ENCODE assay signal across 8 mouse cellular contexts in the genomic region with DNA sequence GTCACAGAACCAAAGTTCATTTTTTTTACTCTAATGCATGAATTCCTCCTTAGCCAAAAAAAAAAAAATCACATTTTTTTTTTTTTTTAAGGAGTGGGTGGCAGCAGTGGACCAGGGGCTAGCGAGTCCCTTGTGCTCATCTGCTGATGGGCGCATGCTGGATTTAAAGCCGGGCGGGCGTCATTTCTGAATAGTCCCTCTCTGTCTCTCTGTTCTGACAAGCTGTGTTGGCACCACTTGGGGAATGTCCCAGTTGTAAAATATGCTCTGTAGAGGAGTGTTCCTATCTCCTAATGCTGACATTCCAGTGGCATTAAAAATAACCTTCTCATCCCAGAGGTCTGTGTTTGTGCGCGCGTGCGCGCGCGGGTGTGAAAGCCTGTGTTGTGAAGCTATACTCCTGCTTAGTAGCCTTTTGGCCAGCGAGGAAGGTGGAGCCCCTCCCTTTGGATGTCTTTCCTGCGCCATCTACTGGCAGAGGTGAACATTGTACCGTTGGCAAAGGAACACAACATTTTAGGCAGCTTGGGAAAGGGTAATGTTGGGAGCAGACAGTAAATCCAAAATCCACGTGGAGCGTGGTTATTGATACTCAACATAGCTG. TPM values are rescaled to one million over a fixed set of nuclear protein-coding genes. Genes with fewer than 3 reads are reported as not detected.
DNase-seq lines count a peak whose midpoint lies in the region; ATAC-seq and TF ChIP-seq lines count a peak whose summit lies in the region.

No protein-coding gene starts in this region.

- WGBS in cerebellum, adult 2 months, result 16% methylated on average over 17 of the region's 17 CpGs
- 27% methylated on average over 17 of the region's 17 CpGs for WGBS in hindbrain, embryonic 11.5 days
- WGBS in lung, embryonic 16.5 days, result 21% methylated on average over 17 of the region's 17 CpGs

- DNase-seq in MEL-GATA-1-ER (ENCODE audit: extremely low read depth, low read depth), result peak; percentile 51
- peak; percentile 71 to 72 for DNase-seq in cerebellum, adult 2 months
- DNase-seq in forelimb bud, embryonic 11.5 days (ENCODE audit: low read depth, low spot score), result peak; percentile 76
- DNase-seq in hindbrain, embryonic 11.5 days (ENCODE audit: low spot score), result peak; percentile 84
- peak; percentile 77 for DNase-seq in layer of hippocampus, adult 9-11 months
- DNase-seq in ovary, postnatal 36 days (ENCODE audit: low spot score), result peak; percentile 46
- peak; percentile 37 for DNase-seq in thymus, postnatal 25 days

- H3K27me3 ChIP-seq in cerebellum, adult 2 months (ENCODE audit: control insufficient read depth, insufficient read depth, low read length), result no peaks in the 10 kb centered on the region
- H3K27me3 ChIP-seq in hindbrain, embryonic 11.5 days (ENCODE audit: control insufficient read depth, insufficient read depth, low read length), result no peaks in the 10 kb centered on the region
- H3K27me3 ChIP-seq in lung, embryonic 16.5 days (ENCODE audit: control insufficient read depth, insufficient read depth, low read depth, low read length), result no peaks in the 10 kb centered on the region

- H3K4me1 ChIP-seq in cerebellum, adult 2 months (ENCODE audit: control insufficient read depth, insufficient read depth, low read length), result no peaks in the 10 kb centered on the region
- H3K4me1 ChIP-seq in hindbrain, embryonic 11.5 days (replicated peaks; ENCODE audit: control insufficient read depth, insufficient read depth, low read length), result no peaks in the 10 kb centered on the region
- 0 out of 2 replicates have a peak, but pooled peaks cover 2% of the 10 kb centered on the region for H3K4me1 ChIP-seq in lung, embryonic 16.5 days (replicated peaks; ENCODE audit: control insufficient read depth, insufficient read depth, low read length)

- peak; percentile 85 for TF ChIP-seq CTCF in cerebellum, adult 2 months (IDR thresholded peaks at IDR 0.05; ENCODE audit: borderline replicate concordance, insufficient read depth, low read depth, low read length)

- TF ChIP-seq POLR2A in cerebellum, adult 2 months (IDR thresholded peaks at IDR 0.05; ENCODE audit: borderline replicate concordance, insufficient read depth, low read length), result no peak

- H3K9ac ChIP-seq in hindbrain, embryonic 11.5 days (ENCODE audit: low read depth, low read length), result no peak overlapping the region
- no peak overlapping the region for H3K9ac ChIP-seq in lung, embryonic 16.5 days (ENCODE audit: low read length)

- no peak overlapping the region for H3K27ac ChIP-seq in cerebellum, adult 2 months (ENCODE audit: insufficient read depth, low read length)
- no peak overlapping the region for H3K27ac ChIP-seq in hindbrain, embryonic 11.5 days (ENCODE audit: low read depth, low read length)
- H3K27ac ChIP-seq in lung, embryonic 16.5 days (ENCODE audit: low read length), result no peak overlapping the region

- H3K36me3 ChIP-seq in hindbrain, embryonic 11.5 days (ENCODE audit: control insufficient read depth, insufficient read depth, low read length), result no peaks in the 10 kb centered on the region
- H3K36me3 ChIP-seq in lung, embryonic 16.5 days (ENCODE audit: control insufficient read depth, insufficient read depth, low read length), result no peaks in the 10 kb centered on the region

- peak; percentile 57; the same call in 1 of the 2 replicates for ATAC-seq in hindbrain, embryonic 11.5 days (ENCODE audit: low FRiP score)
- ATAC-seq in lung, embryonic 16.5 days (ENCODE audit: low read depth), result no peak; the same call in 1 of the 2 replicates

- 0 out of 2 replicates have a peak overlapping the region, but pooled peaks have one; percentile 15 for H3K4me2 ChIP-seq in hindbrain, embryonic 11.5 days (replicated peaks; ENCODE audit: low read depth, low read length)
- peak overlapping the region; percentile 29; the same call in 1 of the 2 replicates for H3K4me2 ChIP-seq in lung, embryonic 16.5 days (ENCODE audit: low read depth, low read length)

- peak overlapping the region; percentile 2 for H3K4me3 ChIP-seq in cerebellum, adult 2 months (replicated peaks; ENCODE audit: insufficient read depth, low read depth, low read length)
- no peak overlapping the region for H3K4me3 ChIP-seq in hindbrain, embryonic 11.5 days (ENCODE audit: low read depth, low read length)
- no peak overlapping the region for H3K4me3 ChIP-seq in lung, embryonic 16.5 days (ENCODE audit: low read length)

- H3K9me3 ChIP-seq in hindbrain, embryonic 11.5 days (ENCODE audit: control insufficient read depth, low read length), result no peaks in the 10 kb centered on the region
- H3K9me3 ChIP-seq in lung, embryonic 16.5 days (ENCODE audit: control insufficient read depth, low read length), result no peaks in the 10 kb centered on the region

RNA-seq across cellular contexts. Expression of gene Mfsd1, which starts 14.4 kb away (rescaled TPM):
- 21.4 and 23.6 TPM in 2 replicates for polyA plus RNA-seq in cerebellum, adult 2 months (2012; rRNA removed)
- 63.6 and 73.6 TPM in 2 replicates for polyA plus RNA-seq in hindbrain, embryonic 11.5 days (2014; fragmentation: Nextera tagmentation; extraction: Ambion mirVana)
- 54.5 and 55.5 TPM in 2 replicates for polyA plus RNA-seq in lung, embryonic 16.5 days (2015; fragmentation: Nextera tagmentation; extraction: Ambion mirVana)

RNA-seq across cellular contexts. Expression of gene Rarres1, which starts 52.8 kb away (rescaled TPM):
- polyA plus RNA-seq in cerebellum, adult 2 months (2012; rRNA removed), result 2.2 and 3.0 TPM in 2 replicates
- 1.1 and 1.3 TPM in 2 replicates for polyA plus RNA-seq in hindbrain, embryonic 11.5 days (2014; fragmentation: Nextera tagmentation; extraction: Ambion mirVana)
- polyA plus RNA-seq in lung, embryonic 16.5 days (2015; fragmentation: Nextera tagmentation; extraction: Ambion mirVana), result 5.1 and 5.2 TPM in 2 replicates
